Mouse (Mus musculus): ENCODE data around the gene Eral1. TPM values are rescaled to one million over a fixed set of nuclear protein-coding genes. Genes with fewer than 3 reads are reported as not detected.

The Eral1 gene
- 3.4 TPM in 2 replicates for polyA plus RNA-seq (2012)

GRCm38 (mm10) chr11:78079961-78080921 is at the start of gene Eral1:
Gene Eral1, minus strand, starts transcription at chr11:78080383.

GRCm38 (mm10) chr11:78094504-78095143 is 14.4 kb upstream of the Eral1 start, which contains the start of gene Fam222b:
Gene Fam222b, plus strand, starts transcription at chr11:78094660.

DNA sequence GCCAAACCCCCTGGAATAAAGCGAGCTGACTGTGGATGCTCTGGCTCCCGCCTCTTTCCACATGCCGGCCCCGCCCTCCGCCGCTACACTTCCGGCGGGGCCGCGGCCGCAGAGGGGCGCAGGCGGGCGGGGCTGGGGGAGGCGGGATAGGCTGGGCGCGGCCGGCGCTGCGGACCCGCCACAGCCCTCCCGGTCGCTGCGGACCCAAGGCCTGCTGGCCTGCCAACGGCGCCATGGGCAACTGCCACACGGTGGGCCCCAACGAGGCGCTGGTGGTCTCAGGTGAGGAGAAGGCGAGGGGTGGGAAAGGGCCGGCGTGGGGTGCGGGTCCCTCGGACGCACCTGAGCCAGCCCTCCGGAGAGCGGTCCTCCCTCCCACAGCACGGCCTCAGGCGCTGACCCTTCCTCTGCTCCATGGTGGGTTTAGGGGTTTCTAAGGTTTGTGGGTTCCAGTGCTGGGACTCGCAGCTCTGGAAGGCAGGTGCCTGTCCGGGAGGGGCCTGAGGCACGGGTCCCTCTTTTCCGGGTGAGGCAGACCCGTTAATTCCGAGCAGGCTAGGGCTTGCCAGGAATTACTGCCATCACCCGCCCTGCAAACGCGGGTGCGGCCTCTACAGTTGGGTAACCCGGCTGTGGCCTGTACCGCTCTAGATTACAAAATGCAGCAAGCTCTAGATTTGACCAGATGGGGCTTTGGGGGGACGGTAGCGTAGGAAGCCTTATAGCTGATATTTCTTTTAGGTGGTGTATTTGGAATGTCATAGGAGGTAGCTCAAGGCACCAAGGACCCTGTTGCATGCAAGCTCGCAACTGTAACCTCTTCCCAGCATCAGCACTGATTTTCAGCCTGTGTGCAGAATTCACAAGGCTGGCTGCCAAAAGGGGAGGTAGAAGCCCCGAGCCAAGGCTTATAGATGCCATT is 42.1 kb downstream of the Eral1 start, which contains the start of gene Flot2:
TSS of gene Flot2 (plus strand) at position 101 of the 922 bp plus-strand sequence.

DNA sequence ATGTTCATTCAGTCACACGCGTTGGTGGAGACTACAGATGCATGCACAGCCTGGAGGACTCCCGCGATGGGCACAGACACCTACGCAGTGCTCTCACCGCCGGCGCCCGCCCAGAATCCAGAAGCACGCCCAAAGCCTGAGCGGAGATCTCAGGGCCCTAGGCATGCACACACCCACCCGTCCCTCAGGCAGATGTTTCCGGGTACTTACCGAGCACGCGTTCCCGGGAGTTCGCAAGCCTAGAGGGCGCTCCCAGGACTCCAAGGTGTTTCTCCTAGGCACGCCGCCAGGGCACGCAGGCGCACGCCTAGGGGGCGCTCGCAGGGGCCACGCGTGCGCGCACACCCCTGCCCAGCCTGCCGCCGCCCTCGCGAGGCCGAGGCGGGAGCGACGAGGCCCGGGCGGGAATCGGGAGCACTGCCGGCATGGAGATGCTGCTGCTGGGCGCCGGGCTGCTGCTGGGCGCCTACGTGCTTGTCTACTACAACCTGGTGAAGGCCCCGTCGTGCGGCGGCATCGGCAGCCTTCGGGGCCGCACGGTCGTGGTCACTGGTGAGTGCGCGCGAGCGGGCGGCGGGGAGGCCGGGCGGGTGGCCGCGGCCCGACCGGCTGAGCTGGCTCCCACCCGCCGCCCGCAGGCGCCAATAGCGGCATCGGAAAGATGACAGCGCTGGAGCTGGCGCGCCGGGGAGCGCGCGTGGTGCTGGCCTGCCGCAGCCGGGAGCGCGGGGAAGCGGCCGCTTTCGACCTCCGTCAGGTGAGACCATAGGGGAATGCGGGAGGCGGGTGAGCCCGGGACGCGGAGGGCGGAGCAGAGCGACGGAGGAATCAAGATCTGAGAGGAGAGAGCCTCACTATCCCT is 48.0 kb downstream of the Eral1 start, which contains the start of gene Dhrs13:
TSS of gene Dhrs13 (plus strand) at position 334 of the 862 bp plus-strand sequence.

Other genes starting within 250 kb of the Eral1 start
- gene Pipox, start 186.3 kb downstream of the Eral1 start, polyA plus RNA-seq (2012): 0.03 and 0.04 TPM in 2 replicates
- not detected in 2 replicates for gene Sez6, start 149.6 kb downstream of the Eral1 start, polyA plus RNA-seq (2012)
- 194 and 232 TPM in 2 replicates for gene Phf12, start 97.6 kb downstream of the Eral1 start, polyA plus RNA-seq (2012)
- gene Dhrs13, start 48.1 kb downstream of the Eral1 start, polyA plus RNA-seq (2012): 7.4 and 8.4 TPM in 2 replicates
- gene Flot2, start 42.5 kb downstream of the Eral1 start, polyA plus RNA-seq (2012): 55.6 and 72.3 TPM in 2 replicates
- 24.6 and 33.3 TPM in 2 replicates for gene Fam222b, start 14.3 kb upstream of the Eral1 start, polyA plus RNA-seq (2012)
- gene Traf4, start 85.2 kb upstream of the Eral1 start, polyA plus RNA-seq (2012): 29.8 and 41.4 TPM in 2 replicates
- 3.1 and 4.3 TPM in 2 replicates for gene Nek8, start 96.3 kb upstream of the Eral1 start, polyA plus RNA-seq (2012)
- 34.7 and 38.4 TPM in 2 replicates for gene Tlcd1, start 96.3 kb upstream of the Eral1 start, polyA plus RNA-seq (2012)
- 1,982 and 2,223 TPM in 2 replicates for gene Rpl23a, start 103.2 kb upstream of the Eral1 start, polyA plus RNA-seq (2012)
- gene Rab34, start 108.0 kb upstream of the Eral1 start, polyA plus RNA-seq (2012): 3.0 and 4.5 TPM in 2 replicates
- 0.18 and 0.67 TPM in 2 replicates for gene Proca1, start 113.0 kb upstream of the Eral1 start, polyA plus RNA-seq (2012)
- gene Sdf2, start 165.4 kb upstream of the Eral1 start, polyA plus RNA-seq (2012): 9.6 and 11.2 TPM in 2 replicates
- 82.2 and 96.4 TPM in 2 replicates for gene Supt6, start 165.6 kb upstream of the Eral1 start, polyA plus RNA-seq (2012)
- 88.7 and 97.6 TPM in 2 replicates for gene 2610507B11Rik, start 181.4 kb upstream of the Eral1 start, polyA plus RNA-seq (2012)
- not detected in 2 replicates for gene BC030499, start 210.5 kb upstream of the Eral1 start, polyA plus RNA-seq (2012)
- 66.8 and 68.5 TPM in 2 replicates for gene Spag5, start 221.1 kb upstream of the Eral1 start, polyA plus RNA-seq (2012)
- 0.44 and 1.4 TPM in 2 replicates for gene Aldoc, start 242.6 kb upstream of the Eral1 start, polyA plus RNA-seq (2012)
- 84.7 and 91.0 TPM in 2 replicates for gene Pigs, start 248.0 kb upstream of the Eral1 start, polyA plus RNA-seq (2012)